Mouse (Mus musculus): ENCODE results near the gene Polr3b.

DNA sequence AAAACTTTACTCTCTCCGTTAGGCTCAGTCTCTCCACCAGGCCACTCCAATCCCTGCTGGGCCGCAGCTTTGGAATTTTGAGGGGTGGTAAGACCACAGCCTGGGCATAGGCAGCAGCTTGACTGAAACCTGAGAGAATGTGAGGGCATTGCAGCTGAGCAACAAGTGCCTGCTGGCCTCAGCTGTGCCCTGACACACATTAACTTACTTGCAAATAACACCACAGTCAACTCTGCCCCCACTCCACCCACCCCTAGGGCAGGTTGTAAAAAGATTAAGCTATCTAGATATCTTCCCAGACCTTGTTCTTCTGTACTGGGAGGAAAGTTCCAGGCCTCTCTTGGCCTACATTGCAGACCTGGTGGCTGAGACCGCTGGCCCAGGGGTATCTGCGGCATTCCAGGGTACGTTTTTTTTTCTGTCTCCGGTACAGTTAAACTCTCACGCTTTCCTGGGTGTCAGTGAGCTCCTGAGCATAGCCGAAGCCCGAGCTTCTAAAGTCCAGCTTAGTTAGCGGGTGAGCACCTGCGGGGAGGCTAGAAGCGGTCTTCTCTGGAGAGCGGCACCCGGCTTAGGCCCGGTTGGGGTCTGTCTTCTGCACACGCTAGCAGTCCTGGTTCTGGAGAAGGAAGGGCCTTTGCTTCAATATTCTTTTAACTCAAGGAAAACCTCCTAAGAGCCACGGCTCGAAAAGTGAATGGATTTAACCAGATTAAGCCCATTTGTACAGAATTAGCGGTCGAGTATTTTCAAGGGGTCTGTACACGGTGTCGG, 135.5 kb downstream of the Polr3b start:
- no peak for TF ChIP-seq CTCF (IDR thresholded peaks at IDR 0.05; ENCODE audit: borderline replicate concordance, extremely low read depth, insufficient read depth, insufficient read length)
- TF ChIP-seq POLR2A (IDR thresholded peaks at IDR 0.05; ENCODE audit: borderline replicate concordance, extremely low read depth, insufficient read depth, insufficient read length, poor library complexity, severe bottlenecking): no peak

All from brain, embryonic 14.5 days (tissue).